Mouse (Mus musculus): ENCODE data around the gene Gm45785. TPM values are rescaled to one million over a fixed set of nuclear protein-coding genes. Genes with fewer than 3 reads are reported as not detected.

The Gm45785 gene
- total RNA-seq, 1 experiment: 0.89 TPM

GRCm38 (mm10) chr7:140840750-140841735 is 15.1 kb downstream of the Gm45785 start:
- Histone ChIP-seq H3K9me3 (ENCODE audit: control insufficient read depth, insufficient read depth, low read depth, low read length) (no peaks in the 10 kb centered on the region), H3K27ac (ENCODE audit: insufficient read depth, low read depth, low read length, poor library complexity, severe bottlenecking) (peak overlapping the region; percentile 71; the same call in 1 of the 2 replicates), H3K9ac (ENCODE audit: insufficient read depth, low read depth, low read length, poor library complexity, severe bottlenecking) (peak overlapping the region; percentile 35; the same call in 1 of the 2 replicates), H3K4me1 (ENCODE audit: control insufficient read depth in 2 of 2, insufficient read depth in 2 of 2, low read length in 2 of 2, poor library complexity in 1 of 2) (peaks cover 4 to 25% of the 10 kb centered on the region in 2 experiments; a peak in 2 of 4 replicates), H3K4me3 (ENCODE audit: insufficient read depth in 1 of 2, low read depth in 1 of 2, low read length in 2 of 2, poor library complexity in 1 of 2, severe bottlenecking in 1 of 2) (peak overlapping the region; percentile 15 to 27; a peak in 2 of 4 replicates), H3K36me3 (ENCODE audit: control insufficient read depth, insufficient read depth, low read length, poor library complexity, severe bottlenecking) (peaks cover 4% of the 10 kb centered on the region; the same call in 1 of the 2 replicates)
- in situ Hi-C loops (cut with MboI; ENCODE audit: low sequenced_read_pairs in 2 of 2, unreplicated experiment in 2 of 2): loop anchor here (5.0 to 25.0 kb wide), 5 partner anchors 54 to 334 kb away; partner anchors contain the start of genes B4galnt4 (in 1 of the 2), Cox8b (in 1 of the 2) and Rnh1 (in 1 of the 2)
- no peak for DNase-seq (ENCODE audit: low read depth, low spot score)
- TF ChIP-seq MAFK (IDR thresholded peaks at IDR 0.05; ENCODE audit: insufficient read depth, low read depth, low read length): no peak
- TF ChIP-seq HCFC1 (IDR thresholded peaks at IDR 0.05; ENCODE audit: borderline replicate concordance, insufficient read depth, low read length): peak; percentile 21; the same call in 1 of the 2 replicates

- no peak for DNase-seq (ENCODE audit: low read depth, low spot score)
- Histone ChIP-seq H3K36me3 (ENCODE audit: control insufficient read depth, insufficient read depth, low read length, poor library complexity, severe bottlenecking) (peaks cover 4% of the 10 kb centered on the region; the same call in 1 of the 2 replicates), H3K4me3 (ENCODE audit: insufficient read depth in 1 of 2, low read depth in 1 of 2, low read length in 2 of 2, poor library complexity in 1 of 2, severe bottlenecking in 1 of 2) (no peak overlapping the region), H3K9ac (ENCODE audit: insufficient read depth, low read depth, low read length, poor library complexity, severe bottlenecking) (no peak overlapping the region), H3K27ac (ENCODE audit: insufficient read depth, low read depth, low read length, poor library complexity, severe bottlenecking) (no peak overlapping the region), H3K4me1 (ENCODE audit: control insufficient read depth in 2 of 2, insufficient read depth in 2 of 2, low read length in 2 of 2, poor library complexity in 1 of 2) (peaks cover 4 to 18% of the 10 kb centered on the region in 2 experiments; a peak in 2 of 4 replicates), H3K9me3 (ENCODE audit: control insufficient read depth, insufficient read depth, low read depth, low read length) (no peaks in the 10 kb centered on the region)
- TF ChIP-seq CHD2 (IDR thresholded peaks at IDR 0.05; ENCODE audit: low read depth, low read length) (no peak), ZC3H11A (IDR thresholded peaks at IDR 0.05; ENCODE audit: borderline replicate concordance, low read depth, low read length) (no peak), ZNF384 (IDR thresholded peaks at IDR 0.05; ENCODE audit: low read depth, low read length) (no peak), HCFC1 (IDR thresholded peaks at IDR 0.05; ENCODE audit: borderline replicate concordance, insufficient read depth, low read length) (no peak), MAFK (IDR thresholded peaks at IDR 0.05; ENCODE audit: insufficient read depth, low read depth, low read length) (no peak)
- in situ Hi-C loops (cut with MboI; ENCODE audit: low sequenced_read_pairs in 2 of 2, unreplicated experiment in 2 of 2): loop anchor here in 1 of 2 experiments (25.0 kb wide), 1 partner anchor 223 kb away; the partner anchor contains the start of gene B4galnt4
These were observed 16.6 kb downstream of the Gm45785 start for GRCm38 (mm10) chr7:140839556-140839955.

- DNase-seq (ENCODE audit: low read depth, low spot score): no peak
- H3K4me1 ChIP-seq (ENCODE audit: control insufficient read depth in 2 of 2, insufficient read depth in 2 of 2, low read length in 2 of 2, poor library complexity in 1 of 2): peaks cover 0 to 13% of the 10 kb centered on the region in 2 experiments; a peak in 2 of 4 replicates
- H3K36me3 ChIP-seq (ENCODE audit: control insufficient read depth, insufficient read depth, low read length, poor library complexity, severe bottlenecking): peaks cover 4% of the 10 kb centered on the region; the same call in 1 of the 2 replicates
- no peaks in the 10 kb centered on the region for H3K9me3 ChIP-seq (ENCODE audit: control insufficient read depth, insufficient read depth, low read depth, low read length)
- no peak for TF ChIP-seq ZNF384 (IDR thresholded peaks at IDR 0.05; ENCODE audit: low read depth, low read length)
- TF ChIP-seq CHD2 (IDR thresholded peaks at IDR 0.05; ENCODE audit: low read depth, low read length): no peak
- no peak for TF ChIP-seq HCFC1 (IDR thresholded peaks at IDR 0.05; ENCODE audit: borderline replicate concordance, insufficient read depth, low read length)
- TF ChIP-seq MAFK (IDR thresholded peaks at IDR 0.05; ENCODE audit: insufficient read depth, low read depth, low read length): no peak
- no peak for TF ChIP-seq ZC3H11A (IDR thresholded peaks at IDR 0.05; ENCODE audit: borderline replicate concordance, low read depth, low read length)
- H3K9ac ChIP-seq (ENCODE audit: insufficient read depth, low read depth, low read length, poor library complexity, severe bottlenecking): no peak overlapping the region
- in situ Hi-C loops (cut with MboI; ENCODE audit: low sequenced_read_pairs in 2 of 2, unreplicated experiment in 2 of 2): loop anchor here in 1 of 2 experiments (25.0 kb wide), 1 partner anchor 226 kb away; the partner anchor contains the start of gene B4galnt4
- no peak overlapping the region for H3K4me3 ChIP-seq (ENCODE audit: insufficient read depth in 1 of 2, low read depth in 1 of 2, low read length in 2 of 2, poor library complexity in 1 of 2, severe bottlenecking in 1 of 2)
- H3K27ac ChIP-seq (ENCODE audit: insufficient read depth, low read depth, low read length, poor library complexity, severe bottlenecking): no peak overlapping the region
These were observed 19.7 kb downstream of the Gm45785 start for GRCm38 (mm10) chr7:140836243-140837115.

GRCm38 (mm10) chr7:140835758-140836087 is 20.4 kb downstream of the Gm45785 start:
- Histone ChIP-seq H3K9ac (ENCODE audit: insufficient read depth, low read depth, low read length, poor library complexity, severe bottlenecking) (peak overlapping the region; percentile 56), H3K4me1 (ENCODE audit: control insufficient read depth in 2 of 2, insufficient read depth in 2 of 2, low read length in 2 of 2, poor library complexity in 1 of 2) (peaks cover 0 to 8% of the 10 kb centered on the region in 2 experiments; a peak in 2 of 4 replicates), H3K4me3 (ENCODE audit: insufficient read depth in 1 of 2, low read depth in 1 of 2, low read length in 2 of 2, poor library complexity in 1 of 2, severe bottlenecking in 1 of 2) (peak overlapping the region; percentile 58 to 72), H3K9me3 (ENCODE audit: control insufficient read depth, insufficient read depth, low read depth, low read length) (no peaks in the 10 kb centered on the region), H3K27ac (ENCODE audit: insufficient read depth, low read depth, low read length, poor library complexity, severe bottlenecking) (no peak overlapping the region), H3K36me3 (ENCODE audit: control insufficient read depth, insufficient read depth, low read length, poor library complexity, severe bottlenecking) (peaks cover 4% of the 10 kb centered on the region; the same call in 1 of the 2 replicates)
- no peak for DNase-seq (ENCODE audit: low read depth, low spot score)
- no peak for TF ChIP-seq ZC3H11A (IDR thresholded peaks at IDR 0.05; ENCODE audit: borderline replicate concordance, low read depth, low read length)
- TF ChIP-seq MAFK (IDR thresholded peaks at IDR 0.05; ENCODE audit: insufficient read depth, low read depth, low read length): no peak
- TF ChIP-seq HCFC1 (IDR thresholded peaks at IDR 0.05; ENCODE audit: borderline replicate concordance, insufficient read depth, low read length): no peak
- no peak for TF ChIP-seq CHD2 (IDR thresholded peaks at IDR 0.05; ENCODE audit: low read depth, low read length)
- in situ Hi-C loops (cut with MboI; ENCODE audit: low sequenced_read_pairs in 2 of 2, unreplicated experiment in 2 of 2): loop anchor here in 1 of 2 experiments (25.0 kb wide), 1 partner anchor 227 kb away; the partner anchor contains the start of gene B4galnt4

Data from ES-E14 (cell line).